Mouse (Mus musculus) kidney, postnatal 10 days (tissue): ENCODE data around the gene Fam71e1.

Experiments
- DNase-seq: peaks from one replicate; pipeline ENCODE4 v3.0.0; 2021; ENCODE audit warnings: mixed read lengths

Gene Fam71e1

DNA sequence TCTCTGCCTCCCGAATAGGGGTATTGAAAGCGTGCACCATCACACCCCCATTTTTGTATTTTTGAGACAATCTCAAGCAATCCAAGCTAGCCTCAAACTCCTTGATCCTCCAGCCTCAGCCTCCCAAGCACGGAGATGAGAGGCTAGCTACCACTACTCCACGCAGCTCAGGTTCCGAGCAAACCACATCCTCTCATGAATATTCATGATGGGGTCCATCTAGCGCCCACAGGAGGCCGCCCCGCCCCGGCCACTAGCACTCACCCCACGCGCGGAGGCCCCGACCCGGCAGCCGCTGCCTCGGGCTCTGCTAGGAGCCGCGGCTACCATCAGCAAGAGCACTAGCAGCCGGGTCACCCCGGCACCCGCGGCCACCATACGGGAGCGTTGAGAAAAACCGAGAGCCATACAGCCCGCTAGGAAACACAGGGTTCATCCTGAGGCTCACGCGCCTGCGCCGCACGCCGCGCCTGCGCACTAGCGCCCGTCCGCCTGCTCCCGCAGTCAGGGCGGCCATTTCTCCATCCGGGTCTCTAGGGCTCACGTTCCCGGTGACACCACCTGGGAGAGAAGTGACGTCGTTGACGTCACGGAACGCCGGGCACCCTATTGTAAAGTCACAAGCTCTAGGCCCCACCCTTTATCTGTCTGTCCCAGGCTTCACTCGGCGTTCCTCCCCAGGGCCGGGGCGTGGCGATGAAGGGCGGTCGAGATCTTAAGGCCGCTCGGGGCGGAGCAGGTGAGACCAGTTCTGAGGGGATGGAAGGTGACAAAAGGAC is at the start of gene Fam71e1, which contains the start of gene Emc10:
Gene Fam71e1 (plus strand): TSS at position 590 of the 779 bp plus-strand sequence.
Gene Emc10 (minus strand): TSS at position 538 of the 779 bp plus-strand sequence.
- peak; percentile 99 for DNase-seq

GRCm38 (mm10) chr7:44453256-44453655 is 43.1 kb upstream of the Fam71e1 start:
- DNase-seq = no peak

- DNase-seq = no peak
Measured at GRCm38 (mm10) chr7:44456302-44456701, 40.1 kb upstream of the Fam71e1 start.

- peak; percentile 2 for DNase-seq
Measured at GRCm38 (mm10) chr7:44460067-44460466, 36.3 kb upstream of the Fam71e1 start.

GRCm38 (mm10) chr7:44460767-44461502 is 35.4 kb upstream of the Fam71e1 start:
- DNase-seq = no peak

DNA sequence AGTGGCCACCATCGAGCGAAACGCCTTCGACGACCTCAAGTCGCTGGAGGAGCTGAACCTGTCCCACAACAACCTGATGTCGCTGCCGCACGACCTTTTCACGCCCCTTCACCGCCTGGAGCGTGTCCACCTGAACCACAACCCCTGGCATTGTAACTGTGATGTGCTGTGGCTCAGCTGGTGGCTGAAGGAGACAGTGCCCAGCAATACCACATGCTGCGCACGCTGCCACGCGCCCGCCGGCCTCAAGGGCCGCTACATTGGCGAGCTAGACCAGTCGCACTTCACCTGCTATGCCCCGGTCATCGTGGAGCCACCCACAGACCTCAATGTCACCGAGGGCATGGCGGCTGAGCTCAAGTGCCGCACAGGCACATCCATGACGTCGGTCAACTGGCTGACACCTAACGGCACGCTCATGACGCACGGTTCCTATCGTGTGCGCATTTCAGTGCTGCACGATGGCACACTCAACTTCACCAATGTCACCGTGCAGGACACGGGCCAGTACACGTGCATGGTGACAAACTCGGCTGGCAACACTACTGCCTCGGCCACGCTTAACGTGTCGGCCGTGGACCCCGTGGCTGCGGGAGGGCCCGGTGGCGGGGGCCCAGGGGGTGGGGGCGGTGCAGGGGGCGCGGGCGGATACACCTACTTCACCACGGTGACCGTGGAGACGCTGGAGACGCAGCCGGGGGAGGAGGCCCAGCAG is 34.7 kb upstream of the Fam71e1 start:
- no peak for DNase-seq

DNA sequence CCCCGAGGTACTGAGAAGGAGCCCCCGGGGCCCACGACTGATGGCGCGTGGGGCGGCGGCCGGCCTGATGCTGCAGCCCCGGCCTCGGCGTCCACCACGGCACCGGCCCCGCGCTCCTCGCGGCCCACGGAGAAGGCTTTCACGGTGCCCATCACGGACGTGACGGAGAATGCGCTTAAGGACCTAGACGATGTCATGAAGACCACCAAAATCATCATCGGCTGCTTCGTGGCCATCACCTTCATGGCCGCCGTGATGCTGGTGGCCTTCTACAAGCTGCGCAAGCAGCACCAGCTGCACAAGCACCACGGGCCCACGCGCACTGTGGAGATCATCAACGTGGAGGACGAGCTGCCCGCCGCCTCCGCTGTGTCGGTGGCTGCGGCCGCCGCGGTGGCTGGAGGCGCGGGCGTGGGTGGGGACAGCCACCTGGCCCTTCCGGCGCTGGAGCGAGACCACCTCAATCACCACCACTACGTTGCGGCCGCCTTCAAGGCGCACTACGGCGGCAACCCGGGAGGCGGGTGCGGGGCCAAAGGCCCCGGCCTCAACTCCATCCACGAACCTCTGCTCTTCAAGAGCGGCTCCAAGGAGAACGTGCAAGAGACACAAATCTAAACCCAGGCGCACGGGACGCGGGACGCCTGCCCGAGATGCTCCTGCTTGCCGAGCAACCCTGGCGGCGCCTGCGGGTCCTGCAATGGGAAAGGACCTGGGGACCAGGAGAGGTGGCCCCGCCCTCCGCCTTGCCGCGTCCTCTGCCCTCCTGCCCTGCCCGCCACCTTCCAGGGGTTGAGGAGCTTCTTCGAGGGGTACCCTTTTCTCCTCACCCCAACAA is 33.9 kb upstream of the Fam71e1 start:
- peak; percentile 64 for DNase-seq

GRCm38 (mm10) chr7:44463056-44463425 is 33.3 kb upstream of the Fam71e1 start:
- DNase-seq = no peak

GRCm38 (mm10) chr7:44463556-44464225 is 32.7 kb upstream of the Fam71e1 start:
- DNase-seq = no peak

GRCm38 (mm10) chr7:44464511-44464910 is 31.9 kb upstream of the Fam71e1 start:
- no peak for DNase-seq

- no peak for DNase-seq
Measured at GRCm38 (mm10) chr7:44465111-44465510, 31.3 kb upstream of the Fam71e1 start, which contains the start of gene Aspdh. Aspdh (plus strand) TSS chr7:44465391.

DNA sequence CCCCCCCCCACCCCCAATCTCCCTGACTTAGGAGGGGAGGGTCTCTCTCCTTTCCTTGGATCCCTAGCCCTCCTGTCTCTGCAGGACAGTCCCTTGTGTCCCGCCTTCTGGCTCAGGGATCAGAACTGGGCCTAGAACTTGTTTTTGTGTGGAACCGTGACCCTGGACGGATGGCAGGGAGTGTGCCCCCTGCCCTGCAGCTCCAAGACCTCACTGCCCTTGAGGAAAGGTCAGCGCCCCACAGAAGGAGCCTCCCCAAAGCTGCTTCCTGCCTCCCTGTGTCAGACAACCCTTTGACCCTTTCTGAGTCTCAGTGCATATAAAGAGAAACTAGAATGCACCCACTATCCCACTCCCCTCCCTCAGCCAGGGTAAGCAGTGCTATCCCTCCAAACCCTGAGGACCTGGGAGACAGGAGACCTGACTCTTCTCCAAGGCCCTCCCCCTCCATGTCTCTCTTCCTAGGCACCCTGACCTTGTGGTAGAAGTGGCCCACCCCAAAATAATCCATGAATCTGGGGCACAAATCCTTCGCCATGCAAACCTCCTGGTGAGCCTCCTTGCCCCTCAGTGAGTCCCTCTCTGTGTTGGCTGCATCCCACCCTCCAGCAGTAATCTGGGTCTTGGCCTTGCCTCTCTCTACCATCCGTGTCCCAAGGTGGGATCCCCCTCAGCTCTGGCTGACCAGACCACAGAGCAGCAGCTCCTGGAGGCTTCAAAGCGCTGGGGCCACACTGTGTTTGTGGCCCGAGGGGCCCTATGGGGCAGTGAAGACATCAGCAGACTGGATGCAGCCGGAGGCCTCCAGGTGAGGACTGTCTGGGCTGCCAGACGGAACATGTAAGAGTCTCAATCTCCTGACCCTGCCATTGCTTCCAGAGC is 30.1 kb upstream of the Fam71e1 start:
- no peak for DNase-seq

- no peak for DNase-seq
Measured at GRCm38 (mm10) chr7:44466888-44467311, 29.5 kb upstream of the Fam71e1 start.

GRCm38 (mm10) chr7:44467811-44468411 is 28.5 kb upstream of the Fam71e1 start, which contains the start of gene Josd2:
Josd2 (plus strand) TSS chr7:44467980.
- DNase-seq = peak; percentile 95

DNA sequence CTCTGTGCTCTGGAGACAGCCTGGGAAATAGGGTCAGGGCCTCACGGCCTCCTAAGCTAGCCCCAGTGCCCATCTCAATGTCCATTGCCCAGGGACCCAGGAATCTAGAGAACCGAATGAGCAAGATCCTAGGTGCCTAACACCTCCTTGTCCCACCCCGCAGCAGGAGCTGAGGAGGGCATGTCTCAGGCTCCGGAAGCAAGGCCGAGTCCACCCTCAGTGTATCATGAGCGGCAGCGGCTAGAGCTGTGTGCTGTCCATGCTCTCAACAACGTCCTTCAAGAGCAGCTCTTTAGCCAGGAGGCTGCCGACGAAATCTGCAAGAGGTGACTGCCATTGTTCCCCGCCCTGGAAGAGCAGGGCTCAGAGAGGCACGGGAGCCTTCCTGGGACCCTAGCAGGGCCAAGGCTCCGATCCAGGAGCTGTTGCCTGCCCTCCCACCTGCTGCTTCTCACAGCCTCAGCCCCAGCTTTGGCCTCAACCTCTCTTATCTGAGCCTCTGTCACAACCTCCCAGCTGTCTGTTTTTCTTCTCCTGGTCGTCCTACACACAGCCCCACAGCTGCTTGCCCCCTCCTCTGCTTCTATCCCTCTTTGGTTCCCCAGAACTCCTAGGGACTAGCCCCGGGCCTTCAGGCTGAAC is 27.6 kb upstream of the Fam71e1 start:
- no peak for DNase-seq

- DNase-seq = no peak
Measured at GRCm38 (mm10) chr7:44469677-44470675, 26.4 kb upstream of the Fam71e1 start.

DNA sequence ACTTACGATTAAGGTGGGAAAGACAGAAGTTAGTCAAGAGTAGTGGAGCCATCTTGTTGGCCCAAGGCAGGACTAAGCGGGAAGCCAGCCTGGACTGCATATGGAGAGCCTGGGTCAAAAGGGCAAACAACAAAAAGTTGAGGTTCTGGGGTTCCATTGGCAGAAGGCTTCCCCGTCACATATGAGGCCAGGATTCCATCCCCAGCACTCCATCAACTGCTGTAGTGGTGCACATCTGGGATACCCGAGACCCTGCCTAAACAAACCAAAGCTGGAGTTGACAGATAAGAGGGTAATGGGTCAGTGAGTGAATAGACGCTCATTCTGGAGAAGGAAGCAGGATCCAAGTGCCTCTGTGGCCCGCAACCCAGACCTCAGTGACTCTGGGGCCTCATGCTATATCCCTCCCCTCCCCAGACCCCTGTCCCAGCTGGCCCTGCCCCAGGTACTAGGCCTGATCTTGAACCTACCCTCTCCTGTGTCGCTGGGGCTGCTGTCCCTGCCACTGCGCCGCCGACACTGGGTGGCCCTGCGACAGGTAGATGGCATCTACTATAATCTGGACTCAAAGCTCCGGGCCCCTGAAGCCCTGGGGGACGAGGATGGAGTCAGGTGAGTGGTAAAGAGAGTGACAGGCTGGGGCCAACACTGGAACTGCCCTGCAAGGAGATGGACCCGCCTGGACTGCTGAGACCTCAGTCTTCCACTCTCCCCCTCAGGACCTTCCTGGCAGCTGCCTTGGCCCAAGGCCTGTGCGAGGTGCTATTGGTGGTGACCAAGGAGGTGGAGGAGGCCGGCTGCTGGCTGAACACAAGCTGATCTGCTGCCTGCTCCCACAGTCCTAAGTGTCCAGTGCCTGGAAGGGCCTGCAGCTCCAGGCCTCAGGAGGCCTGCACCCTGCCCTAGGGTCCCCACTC is 25.4 kb upstream of the Fam71e1 start:
- no peak for DNase-seq
